Mouse (Mus musculus) midbrain, embryonic 14.5 days (tissue): Measurements from ENCODE around the gene Them5. TPM values are rescaled to one million over a fixed set of nuclear protein-coding genes. Genes with fewer than 3 reads are reported as not detected.

Source experiments
- ATAC-seq: fragments of 200-750 bp; cut with Nextera tagmentation; 2 replicates; pipeline ENCODE4 v1.8.0; 2017; ENCODE audit warnings: moderate number of reproducible peaks, moderate library complexity; ENCODE audit not compliant: low FRiP score, low TSS enrichment
- DNase-seq: peaks from one replicate; pipeline ENCODE4 v3.0.0-alpha.2; 2015
- H3K27ac ChIP-seq: fragments of 300-500 bp; sonication (generic); replicated peaks from 2 replicates; pipeline ENCODE4 v1.5.1; 2014; ENCODE audit warnings: mild to moderate bottlenecking, low read depth, low read length, moderate library complexity
- H3K27me3 ChIP-seq: fragments of 300-500 bp; sonication (generic); 2 replicates; pipeline ENCODE4 v1.6.1; 2014; ENCODE audit warnings: low read length, control low read depth, mixed read lengths; ENCODE audit not compliant: control insufficient read depth, insufficient read depth
- H3K36me3 ChIP-seq: fragments of 300-500 bp; sonication (generic); 2 replicates; pipeline ENCODE4 v1.6.1; 2014; ENCODE audit warnings: low read length, control low read depth; ENCODE audit not compliant: control insufficient read depth, insufficient read depth
- H3K4me1 ChIP-seq: fragments of 300-500 bp; sonication (generic); 2 replicates; pipeline ENCODE4 v1.6.1; 2014; ENCODE audit warnings: mild to moderate bottlenecking, antibody characterized with exemption, low read length, control low read depth; ENCODE audit not compliant: control insufficient read depth, insufficient read depth
- H3K4me2 ChIP-seq: fragments of 300-500 bp; sonication (generic); 2 replicates; pipeline ENCODE4 v1.6.1; 2014; ENCODE audit warnings: mild to moderate bottlenecking, low read length, moderate library complexity
- H3K4me3 ChIP-seq: fragments of 300-500 bp; sonication (generic); replicated peaks from 2 replicates; pipeline ENCODE4 v1.5.1; 2014; ENCODE audit warnings: low read depth, low read length
- H3K9ac ChIP-seq: fragments of 300-500 bp; sonication (generic); replicated peaks from 2 replicates; pipeline ENCODE4 v1.6.1; 2014; ENCODE audit warnings: mild to moderate bottlenecking, low read length, moderate library complexity
- H3K9me3 ChIP-seq: fragments of 300-500 bp; sonication (generic); 2 replicates; pipeline ENCODE4 v1.6.1; 2016; ENCODE audit warnings: low read length, control low read depth, mixed read lengths; ENCODE audit not compliant: control insufficient read depth
- WGBS: fragments of 180-500 bp; shearing (Covaris S2); extraction: QIAGEN DNeasy Blood & Tissue Kit; methylation state at CpG from one replicate; pipeline ENCODE4 v1.1.7; 2014; 5-methylcytosine and 5-hydroxymethylcytosine counted together
- polyA plus RNA-seq: library from polyadenylated mRNA; unstranded; fragments of >200 nt; fragmentation: Nextera tagmentation; extraction: Ambion mirVana; gene quantifications from 2 replicates; pipeline ENCODE4 v1.2.1, GENCODE M21; 2014

Them5 gene
- polyA plus RNA-seq, 1 experiment from 2014 or later = not detected

- H3K27me3 ChIP-seq = peaks cover 3% of the 10 kb centered on the region; the same call in 1 of the 2 replicates
- H3K4me1 ChIP-seq = peaks cover 9% of the 10 kb centered on the region
- H3K4me3 ChIP-seq = no peak overlapping the region
- WGBS = 0% methylated on average over 5 of the region's 5 CpGs
- peak; percentile 37; the same call in 1 of the 2 replicates for ATAC-seq
- no peaks in the 10 kb centered on the region for H3K36me3 ChIP-seq
- H3K27ac ChIP-seq = no peak overlapping the region
- no peaks in the 10 kb centered on the region for H3K9me3 ChIP-seq
- H3K4me2 ChIP-seq = peak overlapping the region; percentile 38
- peak; percentile 59 for DNase-seq
- H3K9ac ChIP-seq = no peak overlapping the region
These were observed 31.7 kb downstream of the Them5 start for GRCm38 (mm10) chr3:94373597-94374011.

DNA sequence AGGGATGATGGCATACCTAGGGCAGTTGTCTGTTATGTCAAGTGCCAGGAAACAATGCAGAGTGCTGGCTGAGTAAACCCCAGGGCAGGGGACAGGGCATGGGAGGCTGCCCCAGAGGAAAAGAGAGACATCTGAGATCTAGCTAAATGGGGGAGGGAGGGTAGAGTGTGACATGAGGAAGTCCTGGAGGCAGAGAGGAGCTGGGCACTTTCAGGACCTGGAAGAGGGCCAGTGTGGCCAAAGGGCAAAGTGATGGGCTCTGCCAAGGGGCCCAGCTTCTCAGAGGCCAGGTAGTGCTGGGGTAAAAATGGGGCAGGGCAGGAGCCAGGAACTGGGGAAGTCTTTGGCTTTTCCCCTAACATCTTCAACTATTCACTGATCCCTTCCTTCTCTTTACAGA, 32.7 kb downstream of the Them5 start:
- H3K9ac ChIP-seq = no peak overlapping the region
- peaks cover 3% of the 10 kb centered on the region; the same call in 1 of the 2 replicates for H3K27me3 ChIP-seq
- H3K27ac ChIP-seq = no peak overlapping the region
- H3K36me3 ChIP-seq = no peaks in the 10 kb centered on the region
- peaks cover 9% of the 10 kb centered on the region for H3K4me1 ChIP-seq
- DNase-seq (no peak), ATAC-seq (no peak)
- H3K4me3 ChIP-seq = no peak overlapping the region
- H3K9me3 ChIP-seq = no peaks in the 10 kb centered on the region
- no peak overlapping the region for H3K4me2 ChIP-seq

- WGBS = 83% methylated on average over 2 of the region's 2 CpGs
- no peaks in the 10 kb centered on the region for H3K36me3 ChIP-seq
- H3K9me3 ChIP-seq = no peaks in the 10 kb centered on the region
- no peak overlapping the region for H3K27ac ChIP-seq
- DNase-seq = no peak
- H3K4me3 ChIP-seq = no peak overlapping the region
- peaks cover 3% of the 10 kb centered on the region; the same call in 1 of the 2 replicates for H3K27me3 ChIP-seq
- H3K9ac ChIP-seq = no peak overlapping the region
- ATAC-seq = no peak
- peaks cover 9% of the 10 kb centered on the region for H3K4me1 ChIP-seq
- H3K4me2 ChIP-seq = no peak overlapping the region
These were observed 33.2 kb downstream of the Them5 start for GRCm38 (mm10) chr3:94375146-94375545.

- H3K27me3 ChIP-seq = peaks cover 3% of the 10 kb centered on the region; the same call in 1 of the 2 replicates
- 47% methylated on average over 5 of the region's 5 CpGs for WGBS
- no peak overlapping the region for H3K4me2 ChIP-seq
- peaks cover 9% of the 10 kb centered on the region for H3K4me1 ChIP-seq
- H3K27ac ChIP-seq = no peak overlapping the region
- no peaks in the 10 kb centered on the region for H3K36me3 ChIP-seq
- H3K4me3 ChIP-seq = no peak overlapping the region
- H3K9ac ChIP-seq = no peak overlapping the region
- no peaks in the 10 kb centered on the region for H3K9me3 ChIP-seq
- no peak for DNase-seq
- no peak for ATAC-seq
These were observed 34.0 kb downstream of the Them5 start for GRCm38 (mm10) chr3:94375861-94376260.

DNA sequence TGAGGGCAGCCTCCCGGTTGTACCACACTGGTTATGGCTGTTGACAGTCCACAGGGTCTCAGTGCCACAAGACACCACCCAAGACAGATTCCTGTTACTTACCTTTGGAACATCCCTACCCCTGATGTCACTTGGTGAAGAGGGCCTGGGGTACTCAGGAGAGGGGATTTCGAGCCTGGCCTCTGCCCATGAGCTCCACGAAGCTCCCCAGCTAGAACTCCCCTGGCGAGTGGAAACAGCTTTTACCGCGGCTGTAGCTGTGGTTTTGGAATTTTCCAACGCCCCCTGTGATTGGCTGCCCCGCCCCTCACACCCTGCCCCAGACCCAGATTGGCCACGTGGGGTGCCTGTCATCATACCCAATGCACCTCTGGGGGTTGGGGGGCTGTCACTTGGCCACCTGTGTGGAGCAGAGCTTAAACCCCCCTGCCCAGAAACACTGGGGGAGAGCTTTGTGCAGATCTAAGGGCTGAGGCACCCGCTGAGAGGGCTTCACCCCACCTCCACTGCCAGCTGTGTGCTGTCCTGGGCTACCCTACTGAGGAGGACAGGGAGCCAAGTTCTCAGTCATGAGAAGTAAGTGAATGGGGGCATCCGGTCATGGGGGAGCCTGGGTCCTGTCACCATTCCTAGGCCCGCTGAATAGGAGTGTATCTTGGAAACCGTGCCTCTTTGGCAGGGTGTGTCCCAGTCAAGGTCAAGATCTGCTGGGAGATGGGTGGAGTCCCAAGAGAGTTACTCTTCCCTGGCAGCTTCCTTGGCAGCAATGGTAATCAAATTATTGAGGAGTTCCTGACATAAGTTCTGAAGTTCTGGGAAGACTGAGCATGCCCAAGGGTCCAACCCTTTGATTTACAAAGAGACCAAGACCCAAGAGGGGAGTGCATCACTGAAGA, 35.4 kb downstream of the Them5 start:
- Histone ChIP-seq H3K4me1 (peaks cover 9% of the 10 kb centered on the region), H3K36me3 (no peaks in the 10 kb centered on the region), H3K27ac (no peak overlapping the region), H3K4me2 (no peak overlapping the region), H3K27me3 (peaks cover 3% of the 10 kb centered on the region; the same call in 1 of the 2 replicates), H3K9me3 (no peaks in the 10 kb centered on the region), H3K9ac (no peak overlapping the region), H3K4me3 (no peak overlapping the region)
- DNase-seq (no peak), ATAC-seq (no peak)
- 21% methylated on average over 13 of the region's 13 CpGs for WGBS

GRCm38 (mm10) chr3:94379831-94380510, 38.1 kb downstream of the Them5 start:
- no peak overlapping the region for H3K4me3 ChIP-seq
- no peak overlapping the region for H3K4me2 ChIP-seq
- 28% methylated on average over 9 of the region's 9 CpGs for WGBS
- H3K27me3 ChIP-seq = no peaks in the 10 kb centered on the region
- DNase-seq (no peak), ATAC-seq (no peak)
- H3K4me1 ChIP-seq = no peaks in the 10 kb centered on the region
- no peaks in the 10 kb centered on the region for H3K36me3 ChIP-seq
- no peak overlapping the region for H3K27ac ChIP-seq
- no peaks in the 10 kb centered on the region for H3K9me3 ChIP-seq
- no peak overlapping the region for H3K9ac ChIP-seq

DNA sequence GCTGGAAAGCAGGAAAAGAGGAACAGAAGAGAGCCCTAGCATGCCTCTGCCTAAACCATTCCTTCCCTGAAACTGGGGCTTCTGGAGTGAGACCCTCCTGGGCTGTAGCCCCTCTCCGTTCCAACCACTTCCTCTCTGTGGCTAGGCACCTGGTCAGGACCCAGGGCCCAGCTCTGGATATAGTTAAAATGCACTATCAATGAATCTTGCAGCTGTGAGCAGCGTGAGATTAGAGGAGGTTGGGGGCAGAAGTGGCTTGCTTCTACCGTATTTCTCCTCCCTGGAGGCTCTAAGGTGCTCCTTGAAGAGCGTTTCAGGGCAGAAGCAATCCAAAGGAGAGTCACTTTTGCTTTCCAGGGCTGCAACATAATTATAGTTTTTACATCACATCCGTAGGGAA, 40.4 kb downstream of the Them5 start:
- Histone ChIP-seq H3K4me2 (no peak overlapping the region), H3K9ac (no peak overlapping the region), H3K4me3 (no peak overlapping the region), H3K4me1 (no peaks in the 10 kb centered on the region), H3K27me3 (no peaks in the 10 kb centered on the region), H3K27ac (no peak overlapping the region), H3K36me3 (no peaks in the 10 kb centered on the region), H3K9me3 (no peaks in the 10 kb centered on the region)
- ATAC-seq (no peak), DNase-seq (no peak)
- WGBS = 72% methylated on average over 5 of the region's 5 CpGs

- no peak for DNase-seq
- H3K9me3 ChIP-seq = no peaks in the 10 kb centered on the region
- no peaks in the 10 kb centered on the region for H3K36me3 ChIP-seq
- H3K27ac ChIP-seq = no peak overlapping the region
- no peak for ATAC-seq
- 60% methylated on average over 3 of the region's 3 CpGs for WGBS
- H3K27me3 ChIP-seq = no peaks in the 10 kb centered on the region
- no peak overlapping the region for H3K9ac ChIP-seq
- H3K4me3 ChIP-seq = no peak overlapping the region
- no peak overlapping the region for H3K4me2 ChIP-seq
- H3K4me1 ChIP-seq = no peaks in the 10 kb centered on the region
These were observed 41.6 kb downstream of the Them5 start for GRCm38 (mm10) chr3:94383476-94383875.
